ENCODE assay signal across 8 mouse cellular contexts in the genomic region with DNA sequence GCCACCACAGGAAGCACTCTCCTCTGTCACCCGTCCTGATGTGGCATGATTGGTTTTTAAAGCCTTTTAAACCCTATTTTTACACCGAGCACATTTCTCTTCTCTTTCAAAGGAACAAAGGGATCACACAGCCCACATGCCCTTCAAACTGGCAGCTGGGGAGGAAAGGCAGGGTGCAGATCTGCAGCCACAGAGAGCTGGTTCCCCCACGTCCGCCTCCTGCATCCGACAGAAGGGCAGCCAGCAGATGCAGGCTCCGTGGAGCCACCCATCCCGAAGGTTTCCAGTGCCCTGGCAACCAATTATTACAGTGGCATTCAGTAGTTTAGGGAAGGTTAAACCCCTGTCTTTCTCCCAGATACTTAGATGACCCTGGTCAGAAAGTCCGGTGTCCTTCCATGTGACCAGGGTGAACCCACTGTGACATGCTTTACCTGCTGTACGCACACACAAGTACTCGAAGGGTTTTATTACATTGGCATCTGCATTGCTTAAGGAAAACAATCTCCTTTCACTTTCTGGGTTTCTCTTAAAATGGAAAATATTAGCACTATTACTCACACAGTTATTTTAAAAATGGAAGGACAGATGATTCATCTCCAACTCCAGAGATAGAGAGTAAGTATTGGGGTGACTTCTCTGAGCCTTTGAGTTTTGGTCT.
DNase-seq lines count a peak whose midpoint lies in the region; ATAC-seq lines count a peak whose summit lies in the region.

No protein-coding gene starts in this region.

- H3K27me3 ChIP-seq in lung, embryonic 16.5 days (ENCODE audit: control insufficient read depth, insufficient read depth, low read depth, low read length) = no peaks in the 10 kb centered on the region
- no peaks in the 10 kb centered on the region for H3K27me3 ChIP-seq in hindbrain, embryonic 13.5 days

- peak overlapping the region; percentile 6; the same call in 1 of the 2 replicates for H3K9ac ChIP-seq in lung, embryonic 16.5 days (ENCODE audit: low read length)
- peak overlapping the region; percentile 26; the same call in 1 of the 2 replicates for H3K9ac ChIP-seq in hindbrain, embryonic 13.5 days

- H3K27ac ChIP-seq in lung, embryonic 16.5 days (ENCODE audit: low read length) = peak overlapping the region; percentile 54; the same call in 1 of the 2 replicates
- 0 out of 2 replicates have a peak overlapping the region, but pooled peaks have one; percentile 77 for H3K27ac ChIP-seq in hindbrain, embryonic 13.5 days

- H3K4me1 ChIP-seq in lung, embryonic 16.5 days (replicated peaks; ENCODE audit: control insufficient read depth, insufficient read depth, low read length) = peaks cover 31% of the 10 kb centered on the region
- H3K4me1 ChIP-seq in hindbrain, embryonic 13.5 days (replicated peaks) = peaks cover 27% of the 10 kb centered on the region

- no peaks in the 10 kb centered on the region for H3K9me3 ChIP-seq in lung, embryonic 16.5 days (ENCODE audit: control insufficient read depth, low read length)
- no peaks in the 10 kb centered on the region for H3K9me3 ChIP-seq in hindbrain, embryonic 13.5 days

- ATAC-seq in lung, embryonic 16.5 days (ENCODE audit: low read depth) = no peak
- ATAC-seq in hindbrain, embryonic 13.5 days (ENCODE audit: low FRiP score) = no peak
- no peak for ATAC-seq in megakaryocyte progenitor cell, adult 5-6 weeks (replicated peaks; ENCODE audit: poor library complexity)

- no peaks in the 10 kb centered on the region for H3K36me3 ChIP-seq in lung, embryonic 16.5 days (ENCODE audit: control insufficient read depth, insufficient read depth, low read length)
- H3K36me3 ChIP-seq in hindbrain, embryonic 13.5 days = no peaks in the 10 kb centered on the region

- 44% methylated on average over 10 of the region's 10 CpGs for whole genome bisulfite sequencing in lung, embryonic 16.5 days
- 31% methylated on average over 10 of the region's 10 CpGs for WGBS in hindbrain, embryonic 13.5 days

- peak; percentile 54 to 85 for DNase-seq in adrenal gland, adult (ENCODE audit: inconsistent age in 2 of 2, low spot score in 1 of 2)
- no peak for DNase-seq in adrenal gland, postnatal 4 days (ENCODE audit: low spot score in 2 of 2)
- DNase-seq in lung, postnatal 25 days (ENCODE audit: low spot score) = no peak
- DNase-seq in thymus, postnatal 10 days (ENCODE audit: low spot score in 2 of 2) = peak; percentile 65 to 66
- no peak for DNase-seq in cerebellum, postnatal 36 days

- no peak overlapping the region for H3K4me2 ChIP-seq in lung, embryonic 16.5 days (ENCODE audit: low read depth, low read length)
- H3K4me2 ChIP-seq in hindbrain, embryonic 13.5 days = no peak overlapping the region

- no peak overlapping the region for H3K4me3 ChIP-seq in lung, embryonic 16.5 days (ENCODE audit: low read length)
- no peak overlapping the region for H3K4me3 ChIP-seq in hindbrain, embryonic 13.5 days

Comparison
In these comparisons a context has a peak if more than half of its experiments do, and no peak if none do; other contexts are left out.
1. DNase-seq: peak in adrenal gland, adult (2 of 2) and thymus, postnatal 10 days (2 of 2); none in adrenal gland, postnatal 4 days (0 of 2), lung, postnatal 25 days (single experiment) and cerebellum, postnatal 36 days (0 of 2).